Mouse (Mus musculus): ENCODE data around the gene Crmp1. TPM values are rescaled to one million over a fixed set of nuclear protein-coding genes. Genes with fewer than 3 reads are reported as not detected.

Crmp1 gene
- polyA plus RNA-seq, 1 experiment = 1.1 TPM

GRCm38 (mm10) chr5:37337696-37338095 is 96.0 kb downstream of the Crmp1 start:
- TF ChIP-seq CTCF (IDR thresholded peaks at IDR 0.05; ENCODE audit: extremely low read depth, insufficient read length, insufficient replicate concordance, low read depth, low read length) (no peak), POLR2A (IDR thresholded peaks at IDR 0.05; ENCODE audit: low read depth, low read length) (no peak)

GRCm38 (mm10) chr5:37338288-37338687 is 96.5 kb downstream of the Crmp1 start, which contains the start of gene Evc2:
Evc2 (plus strand) TSS chr5:37338499.
- Histone ChIP-seq H3K4me3 (ENCODE audit: low read depth, low read length) (peak within 1 kb of the TSS; percentile 71), H3K4me1 (ENCODE audit: control insufficient read depth, insufficient read depth, insufficient read length, low read length) (no peaks in the 10 kb centered on the region), H3K27me3 (ENCODE audit: control insufficient read depth, insufficient read depth, low read length) (no peaks in the 10 kb centered on the region), H3K36me3 (ENCODE audit: control insufficient read depth, insufficient read depth, low read length) (no peaks in the 10 kb centered on the region), H3K27ac (ENCODE audit: insufficient read depth, low read depth, low read length) (no peak within 1 kb of the TSS)
- no peak for TF ChIP-seq CTCF (IDR thresholded peaks at IDR 0.05; ENCODE audit: extremely low read depth, insufficient read length, insufficient replicate concordance, low read depth, low read length)
- no peak for TF ChIP-seq POLR2A (IDR thresholded peaks at IDR 0.05; ENCODE audit: low read depth, low read length)
- 5% methylated on average over 27 of the region's 27 CpGs for WGBS

More at GRCm38 (mm10) chr5:37337696-37338095, 96.0 kb downstream of the Crmp1 start:
- H3K4me3 ChIP-seq (ENCODE audit: low read depth, low read length) = peak overlapping the region; percentile 71; the same call in 1 of the 2 replicates
- H3K4me1 ChIP-seq (ENCODE audit: control insufficient read depth, insufficient read depth, insufficient read length, low read length) = no peaks in the 10 kb centered on the region
- no peaks in the 10 kb centered on the region for H3K36me3 ChIP-seq (ENCODE audit: control insufficient read depth, insufficient read depth, low read length)
- H3K27me3 ChIP-seq (ENCODE audit: control insufficient read depth, insufficient read depth, low read length) = no peaks in the 10 kb centered on the region
- H3K27ac ChIP-seq (ENCODE audit: insufficient read depth, low read depth, low read length) = no peak overlapping the region
- WGBS = 73% methylated on average over 3 of the region's 3 CpGs

Other genes with a start within 250 kb of the Crmp1 start
- gene Gm1043, start 156.6 kb upstream of the Crmp1 start, polyA plus RNA-seq (2012; rRNA removed) = 0.32 and 0.85 TPM in 2 replicates
- 2.3 and 3.5 TPM in 2 replicates for gene Evc, start 95.0 kb downstream of the Crmp1 start, polyA plus RNA-seq (2012; rRNA removed)
- gene Evc2, start 96.6 kb downstream of the Crmp1 start, polyA plus RNA-seq (2012; rRNA removed) = 2.7 and 4.6 TPM in 2 replicates